Mouse (Mus musculus) small intestine, adult 2 months (tissue): ENCODE results near the gene Map2k3.
A peak's percentile ranks its signal among the peaks of the same experiment; 100 is the strongest.

Source experiments
- CTCF ChIP-seq: fragments of 200-500 bp; IDR thresholded peaks from 2 replicates; pipeline ENCODE4 v1.5.1; 2012; ENCODE audit warnings: low read depth, mild to moderate bottlenecking, control low read depth, inconsistent platforms, low read length, moderate library complexity, mixed read lengths; ENCODE audit not compliant: insufficient replicate concordance, insufficient read length; ENCODE audit errors: extremely low read depth
- POLR2A ChIP-seq: fragments of 200-500 bp; IDR thresholded peaks from 2 replicates; pipeline ENCODE4 v1.6.1; 2012; ENCODE audit warnings: low read depth, mild to moderate bottlenecking, control low read depth, inconsistent platforms, low read length, moderate library complexity

DNA sequence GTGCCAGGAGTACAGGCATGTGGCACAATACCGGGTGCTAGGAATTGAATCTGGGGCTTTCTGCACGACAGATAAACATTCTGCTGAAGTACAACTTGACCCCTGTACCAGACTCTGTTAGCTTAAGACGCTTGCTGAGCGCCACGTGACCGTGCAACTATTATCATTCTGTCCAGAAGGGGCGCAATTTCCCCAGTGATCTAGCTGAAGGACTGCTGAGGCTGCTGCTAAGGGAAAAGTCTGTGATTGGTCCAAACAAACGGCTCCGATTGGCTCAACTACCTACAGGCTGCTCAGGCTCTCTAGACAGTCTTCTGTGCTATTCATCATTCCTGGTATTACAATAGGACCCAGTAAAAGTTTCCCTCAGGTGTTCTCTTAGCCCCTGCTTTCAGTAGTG lies 4.6 kb upstream of the Map2k3 start:
- no peak for TF ChIP-seq POLR2A
- peak; percentile 81; the same call in 1 of the 2 replicates for TF ChIP-seq CTCF
